Mouse (Mus musculus): ENCODE measurements around the gene Grid2. TPM values are rescaled to one million over a fixed set of nuclear protein-coding genes. Genes with fewer than 3 reads are reported as not detected.
A peak's percentile ranks its signal among the peaks of the same experiment; 100 is the strongest.

The Grid2 gene
- polyA plus RNA-seq, 1 experiment from 2014 or later: 1.8 TPM

- WGBS: 76% methylated on average over 3 of the region's 3 CpGs
- no peak for ATAC-seq (ENCODE audit: low FRiP score)
Observed at GRCm38 (mm10) chr6:64605753-64606152, 1350.1 kb downstream of the Grid2 start.

GRCm38 (mm10) chr6:64607041-64607440 is 1351.4 kb downstream of the Grid2 start:
- H3K27ac ChIP-seq: no peak overlapping the region
- no peaks in the 10 kb centered on the region for H3K36me3 ChIP-seq (replicated peaks)
- no peaks in the 10 kb centered on the region for H3K27me3 ChIP-seq
- no peak overlapping the region for H3K4me3 ChIP-seq (replicated peaks)
- no peaks in the 10 kb centered on the region for H3K9me3 ChIP-seq
- 80% methylated on average over 1 of the region's 1 CpGs for WGBS
- ATAC-seq (ENCODE audit: low FRiP score): no peak
- H3K4me2 ChIP-seq: no peak overlapping the region
- no peak overlapping the region for H3K9ac ChIP-seq
- H3K4me1 ChIP-seq: no peaks in the 10 kb centered on the region

More at GRCm38 (mm10) chr6:64605753-64606152, 1350.1 kb downstream of the Grid2 start:
- Histone ChIP-seq H3K9me3 (no peaks in the 10 kb centered on the region), H3K27me3 (no peaks in the 10 kb centered on the region), H3K27ac (no peak overlapping the region), H3K4me3 (replicated peaks) (no peak overlapping the region), H3K9ac (no peak overlapping the region), H3K4me2 (no peak overlapping the region), H3K36me3 (replicated peaks) (no peaks in the 10 kb centered on the region), H3K4me1 (no peaks in the 10 kb centered on the region)

DNA sequence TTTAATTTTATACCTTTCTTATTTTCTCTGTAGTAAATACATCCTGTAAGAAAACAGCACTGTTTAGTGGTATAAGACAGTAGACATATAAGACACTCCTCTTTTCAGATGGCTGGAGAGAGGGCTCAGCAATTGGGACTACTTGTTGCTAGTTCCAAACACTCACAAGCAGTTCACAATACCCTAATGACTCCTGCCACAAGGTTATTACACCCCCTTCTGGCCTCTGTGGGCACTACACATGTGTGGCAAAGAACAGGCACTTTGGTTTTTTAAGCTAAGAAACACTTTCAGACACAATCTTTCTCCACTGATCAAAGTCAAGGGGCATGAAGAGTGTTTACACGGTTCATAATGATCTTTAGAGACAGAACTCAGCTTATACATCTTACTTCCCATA is 1352.3 kb downstream of the Grid2 start:
- Histone ChIP-seq H3K36me3 (replicated peaks) (no peaks in the 10 kb centered on the region), H3K4me3 (replicated peaks) (no peak overlapping the region), H3K9ac (no peak overlapping the region), H3K9me3 (no peaks in the 10 kb centered on the region), H3K27me3 (no peaks in the 10 kb centered on the region), H3K4me1 (no peaks in the 10 kb centered on the region), H3K27ac (no peak overlapping the region), H3K4me2 (no peak overlapping the region)
- WGBS: 10% methylated on average over 1 of the region's 1 CpGs
- ATAC-seq (ENCODE audit: low FRiP score): no peak

GRCm38 (mm10) chr6:64616843-64617242 is 1361.2 kb downstream of the Grid2 start:
- no peak for ATAC-seq (ENCODE audit: low FRiP score)
- Histone ChIP-seq H3K9ac (no peak overlapping the region), H3K9me3 (no peaks in the 10 kb centered on the region), H3K27ac (no peak overlapping the region), H3K4me3 (replicated peaks) (no peak overlapping the region), H3K4me1 (peaks cover 8% of the 10 kb centered on the region; the same call in 1 of the 2 replicates), H3K27me3 (no peaks in the 10 kb centered on the region), H3K36me3 (replicated peaks) (no peaks in the 10 kb centered on the region), H3K4me2 (no peak overlapping the region)
- 82% methylated on average over 4 of the region's 4 CpGs for WGBS

GRCm38 (mm10) chr6:64617417-64618135 is 1361.9 kb downstream of the Grid2 start:
- H3K4me3 ChIP-seq (replicated peaks): no peak overlapping the region
- H3K36me3 ChIP-seq (replicated peaks): no peaks in the 10 kb centered on the region
- no peaks in the 10 kb centered on the region for H3K27me3 ChIP-seq
- 64% methylated on average over 8 of the region's 8 CpGs for WGBS
- H3K4me2 ChIP-seq: no peak overlapping the region
- no peak overlapping the region for H3K27ac ChIP-seq
- ATAC-seq (ENCODE audit: low FRiP score): no peak
- H3K9ac ChIP-seq: no peak overlapping the region
- H3K4me1 ChIP-seq: peaks cover 8% of the 10 kb centered on the region; the same call in 1 of the 2 replicates
- H3K9me3 ChIP-seq: no peaks in the 10 kb centered on the region

GRCm38 (mm10) chr6:64623404-64623803 is 1367.7 kb downstream of the Grid2 start:
- Histone ChIP-seq H3K27ac (no peak overlapping the region), H3K36me3 (replicated peaks) (no peaks in the 10 kb centered on the region), H3K4me1 (no peaks in the 10 kb centered on the region), H3K9me3 (no peaks in the 10 kb centered on the region), H3K9ac (no peak overlapping the region), H3K27me3 (no peaks in the 10 kb centered on the region), H3K4me3 (replicated peaks) (no peak overlapping the region), H3K4me2 (no peak overlapping the region)
- ATAC-seq (ENCODE audit: low FRiP score): no peak
- WGBS: 58% methylated on average over 3 of the region's 3 CpGs

GRCm38 (mm10) chr6:64647661-64648060 is 1392.0 kb downstream of the Grid2 start:
- Histone ChIP-seq H3K4me2 (no peak overlapping the region), H3K9me3 (no peaks in the 10 kb centered on the region), H3K36me3 (replicated peaks) (no peaks in the 10 kb centered on the region), H3K4me3 (replicated peaks) (no peak overlapping the region), H3K27ac (no peak overlapping the region), H3K4me1 (peaks cover 25% of the 10 kb centered on the region), H3K9ac (no peak overlapping the region), H3K27me3 (no peaks in the 10 kb centered on the region)
- ATAC-seq (ENCODE audit: low FRiP score): no peak

- Histone ChIP-seq H3K4me1 (peaks cover 25% of the 10 kb centered on the region), H3K27me3 (no peaks in the 10 kb centered on the region), H3K9ac (no peak overlapping the region), H3K9me3 (no peaks in the 10 kb centered on the region), H3K27ac (no peak overlapping the region), H3K4me2 (no peak overlapping the region), H3K36me3 (replicated peaks) (no peaks in the 10 kb centered on the region), H3K4me3 (replicated peaks) (no peak overlapping the region)
- WGBS: 31% methylated on average over 8 of the region's 8 CpGs
- ATAC-seq (ENCODE audit: low FRiP score): no peak
Observed at GRCm38 (mm10) chr6:64648196-64648595, 1392.5 kb downstream of the Grid2 start.

DNA sequence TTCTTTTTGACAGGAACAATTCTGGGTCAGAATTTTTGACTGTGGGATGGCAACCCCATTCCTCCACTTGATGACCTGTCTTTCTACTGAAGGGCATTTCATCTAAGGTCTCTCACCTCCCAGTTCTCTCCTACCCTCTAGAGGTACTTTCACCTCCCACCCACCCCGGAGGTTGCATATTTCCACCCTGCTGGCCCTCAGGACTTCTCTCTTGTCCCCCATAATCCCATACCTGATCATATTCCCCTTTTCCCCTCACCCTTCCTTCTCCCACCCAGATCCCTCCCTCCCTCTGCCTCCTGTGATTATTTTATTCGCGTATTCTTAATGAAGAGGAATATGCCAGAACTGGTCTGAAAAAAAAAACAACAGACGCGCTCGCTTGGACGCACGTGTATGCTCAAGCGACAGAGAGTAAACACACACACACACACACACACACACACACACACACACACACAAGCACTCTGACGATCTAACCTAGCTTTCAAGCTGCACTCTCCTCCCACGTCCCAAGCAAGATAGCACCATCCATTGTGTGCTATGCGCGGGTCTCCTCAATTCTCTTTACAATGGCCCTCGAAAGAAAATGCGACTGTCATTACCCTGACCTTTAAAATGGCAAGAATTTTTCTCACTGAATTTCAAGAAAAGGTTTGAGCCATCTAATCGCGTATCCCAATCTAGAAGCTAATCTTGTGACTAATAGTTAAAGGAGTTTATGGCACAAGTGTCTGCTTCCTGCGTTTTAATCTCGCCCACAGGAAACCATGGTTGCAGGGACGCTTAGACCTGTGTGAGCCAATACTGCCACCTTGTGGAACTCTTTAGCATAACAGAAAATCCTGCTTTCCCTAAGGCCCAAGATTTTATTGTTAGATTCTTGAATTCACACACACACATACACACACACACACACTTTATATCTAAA is 1393.9 kb downstream of the Grid2 start:
- WGBS: 16% methylated on average over 20 of the region's 20 CpGs
- Histone ChIP-seq H3K9ac (peak overlapping the region; percentile 33; the same call in 1 of the 2 replicates), H3K27me3 (no peaks in the 10 kb centered on the region), H3K4me3 (replicated peaks) (peak overlapping the region; percentile 35), H3K27ac (no peak overlapping the region), H3K4me2 (peak overlapping the region; percentile 52), H3K9me3 (no peaks in the 10 kb centered on the region), H3K36me3 (replicated peaks) (no peaks in the 10 kb centered on the region), H3K4me1 (peaks cover 25% of the 10 kb centered on the region)
- ATAC-seq (ENCODE audit: low FRiP score): peak; percentile 85

GRCm38 (mm10) chr6:64650765-64651164 is 1395.1 kb downstream of the Grid2 start:
- Histone ChIP-seq H3K9ac (no peak overlapping the region), H3K27me3 (no peaks in the 10 kb centered on the region), H3K4me2 (no peak overlapping the region; the same call in 1 of the 2 replicates), H3K36me3 (replicated peaks) (no peaks in the 10 kb centered on the region), H3K9me3 (no peaks in the 10 kb centered on the region), H3K4me1 (peaks cover 25% of the 10 kb centered on the region), H3K4me3 (replicated peaks) (no peak overlapping the region), H3K27ac (no peak overlapping the region)
- WGBS: 11% methylated on average over 7 of the region's 7 CpGs
- no peak for ATAC-seq (ENCODE audit: low FRiP score)

DNA sequence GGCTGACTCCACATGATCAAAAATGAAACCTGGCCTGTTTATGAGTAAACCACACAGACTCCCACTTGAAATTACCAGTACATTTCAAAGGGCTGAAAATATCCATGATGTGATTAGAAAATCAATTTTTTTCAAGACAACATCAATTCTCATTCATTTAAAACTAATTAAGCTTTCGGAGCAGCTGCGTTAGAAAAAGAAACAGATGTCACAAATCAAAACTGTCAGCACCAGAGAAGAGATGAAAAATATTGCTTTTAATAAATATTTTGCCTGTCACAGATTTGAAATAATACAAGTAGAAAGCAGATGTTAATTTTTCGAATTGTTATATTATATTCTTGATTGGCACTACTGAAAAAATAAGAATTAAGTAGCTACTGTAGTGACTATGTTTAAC is 1415.3 kb downstream of the Grid2 start:
- Histone ChIP-seq H3K9me3 (no peaks in the 10 kb centered on the region), H3K36me3 (replicated peaks) (no peaks in the 10 kb centered on the region), H3K4me3 (replicated peaks) (no peak overlapping the region), H3K27ac (no peak overlapping the region), H3K4me2 (no peak overlapping the region), H3K4me1 (no peaks in the 10 kb centered on the region), H3K9ac (no peak overlapping the region), H3K27me3 (no peaks in the 10 kb centered on the region)
- ATAC-seq (ENCODE audit: low FRiP score): no peak
- 77% methylated on average over 3 of the region's 3 CpGs for WGBS

GRCm38 (mm10) chr6:64678815-64679214 is 1423.1 kb downstream of the Grid2 start:
- Histone ChIP-seq H3K9ac (no peak overlapping the region), H3K27ac (no peak overlapping the region), H3K4me3 (replicated peaks) (no peak overlapping the region), H3K27me3 (no peaks in the 10 kb centered on the region), H3K36me3 (replicated peaks) (no peaks in the 10 kb centered on the region), H3K4me2 (no peak overlapping the region), H3K9me3 (no peaks in the 10 kb centered on the region), H3K4me1 (no peaks in the 10 kb centered on the region)
- ATAC-seq (ENCODE audit: low FRiP score): no peak
- 86% methylated on average over 1 of the region's 1 CpGs for WGBS

Measured in forebrain, embryonic 12.5 days (tissue).